Mouse (Mus musculus): Measurements from ENCODE around the gene Wdr74. TPM values are rescaled to one million over a fixed set of nuclear protein-coding genes. Genes with fewer than 3 reads are reported as not detected.

Wdr74 gene
- polyA plus RNA-seq, 1 experiment from 2014 or later = 48.7 TPM

GRCm38 (mm10) chr19:8703571-8703970, 32.1 kb upstream of the Wdr74 start:
- 76% methylated on average over 3 of the region's 4 CpGs for WGBS
- no peaks in the 10 kb centered on the region for H3K9me3 ChIP-seq (ENCODE audit: low read length)
- ATAC-seq (no peak), DNase-seq (ENCODE audit: low spot score) (no peak)
- no peaks in the 10 kb centered on the region for H3K4me1 ChIP-seq (ENCODE audit: insufficient read depth, low read depth, low read length)
- H3K36me3 ChIP-seq (ENCODE audit: insufficient read depth, low read length) = peaks cover 12% of the 10 kb centered on the region
- H3K27ac ChIP-seq (ENCODE audit: low read length) = no peak overlapping the region
- TF ChIP-seq CTCF (IDR thresholded peaks at IDR 0.05) = no peak
- TF ChIP-seq EP300 (IDR thresholded peaks at IDR 0.05) = no peak
- no peak overlapping the region for H3K9ac ChIP-seq (replicated peaks; ENCODE audit: low read depth)
- no peaks in the 10 kb centered on the region for H3K27me3 ChIP-seq (replicated peaks; ENCODE audit: insufficient read depth, low read length)
- no peak overlapping the region for H3K4me2 ChIP-seq (replicated peaks; ENCODE audit: low read depth, low read length)
- H3K4me3 ChIP-seq (ENCODE audit: low read depth, low read length) = no peak overlapping the region

DNA sequence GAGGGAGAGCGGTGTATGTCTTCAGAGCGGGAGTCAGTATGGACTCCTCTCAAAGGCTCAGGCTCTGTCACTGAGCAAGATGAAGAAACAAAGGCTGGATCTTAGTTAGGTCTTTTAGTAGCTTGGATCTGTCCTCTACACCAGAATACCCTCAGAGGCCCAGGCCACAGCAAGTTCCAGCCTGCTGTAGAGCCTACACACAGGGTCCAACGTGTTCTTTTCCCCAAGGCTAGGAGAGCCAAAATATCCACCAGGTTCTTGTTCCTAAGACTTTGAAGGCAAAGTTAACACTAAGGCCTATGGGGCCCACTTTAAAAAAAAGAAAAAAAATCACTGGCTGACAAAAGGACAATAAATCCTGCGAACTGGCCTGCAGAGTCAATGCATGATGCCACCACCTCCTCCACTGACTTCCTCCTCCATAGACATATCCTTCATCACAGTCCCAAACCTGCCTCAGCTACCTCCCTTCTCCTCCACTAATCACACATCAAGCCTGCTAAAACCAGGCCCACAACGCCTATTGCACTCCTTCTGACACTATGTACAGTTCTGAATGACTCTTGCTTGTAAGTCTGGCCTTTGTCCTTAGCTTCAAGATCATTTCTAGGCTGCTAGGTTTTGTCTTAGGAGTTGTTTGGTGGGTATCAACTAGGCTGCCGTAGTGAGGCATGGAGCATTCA, 30.5 kb upstream of the Wdr74 start:
- no peak overlapping the region for H3K27ac ChIP-seq (ENCODE audit: low read length)

GRCm38 (mm10) chr19:8706132-8706667, 29.4 kb upstream of the Wdr74 start:
- Histone ChIP-seq H3K4me3 (ENCODE audit: low read depth, low read length) (no peak overlapping the region), H3K36me3 (ENCODE audit: insufficient read depth, low read length) (peaks cover 27% of the 10 kb centered on the region), H3K9me3 (ENCODE audit: low read length) (no peaks in the 10 kb centered on the region), H3K27ac (ENCODE audit: low read length) (no peak overlapping the region), H3K9ac (replicated peaks; ENCODE audit: low read depth) (no peak overlapping the region), H3K27me3 (replicated peaks; ENCODE audit: insufficient read depth, low read length) (no peaks in the 10 kb centered on the region), H3K4me1 (ENCODE audit: insufficient read depth, low read depth, low read length) (peaks cover 14% of the 10 kb centered on the region; the same call in 1 of the 2 replicates), H3K4me2 (replicated peaks; ENCODE audit: low read depth, low read length) (no peak overlapping the region)
- DNase-seq (ENCODE audit: low spot score) (no peak), ATAC-seq (no peak)
- WGBS = 67% methylated on average over 7 of the region's 7 CpGs
- TF ChIP-seq CTCF (IDR thresholded peaks at IDR 0.05) (no peak), EP300 (IDR thresholded peaks at IDR 0.05) (no peak)

More for the DNA sequence above, 30.5 kb upstream of the Wdr74 start:
- H3K9me3 ChIP-seq (ENCODE audit: low read length) = no peaks in the 10 kb centered on the region
- 68% methylated on average over 6 of the region's 6 CpGs for WGBS
- H3K9ac ChIP-seq (replicated peaks; ENCODE audit: low read depth) = no peak overlapping the region
- no peaks in the 10 kb centered on the region for H3K27me3 ChIP-seq (replicated peaks; ENCODE audit: insufficient read depth, low read length)
- ATAC-seq (no peak), DNase-seq (ENCODE audit: low spot score) (no peak)
- H3K4me3 ChIP-seq (ENCODE audit: low read depth, low read length) = no peak overlapping the region
- peaks cover 26% of the 10 kb centered on the region for H3K36me3 ChIP-seq (ENCODE audit: insufficient read depth, low read length)
- H3K4me2 ChIP-seq (replicated peaks; ENCODE audit: low read depth, low read length) = no peak overlapping the region
- 0 out of 2 replicates have a peak, but pooled peaks cover 6% of the 10 kb centered on the region for H3K4me1 ChIP-seq (ENCODE audit: insufficient read depth, low read depth, low read length)
- no peak for TF ChIP-seq CTCF (IDR thresholded peaks at IDR 0.05)
- TF ChIP-seq EP300 (IDR thresholded peaks at IDR 0.05) = no peak

DNA sequence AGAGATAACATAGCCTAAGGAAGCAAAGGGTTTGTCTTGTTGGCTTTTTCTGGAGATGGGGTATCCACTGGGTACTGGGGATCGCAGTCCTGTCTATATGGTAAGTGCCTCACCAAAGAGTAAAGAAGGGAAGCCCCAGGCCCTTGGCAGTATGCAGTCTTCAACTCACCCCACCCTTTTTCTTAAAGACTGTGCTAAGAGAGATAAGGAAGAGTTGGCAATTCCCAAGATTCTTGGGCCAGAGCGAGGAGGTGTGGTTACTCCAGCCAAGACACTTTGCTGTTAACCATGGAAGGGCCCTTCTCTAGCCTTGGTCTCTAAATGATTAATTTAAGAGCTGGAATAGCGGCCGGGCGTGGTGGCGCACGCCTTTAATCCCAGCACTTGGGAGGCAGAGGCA, 28.7 kb upstream of the Wdr74 start:
- H3K4me3 ChIP-seq (ENCODE audit: low read depth, low read length) = no peak overlapping the region
- no peak overlapping the region for H3K4me2 ChIP-seq (replicated peaks; ENCODE audit: low read depth, low read length)
- no peak for TF ChIP-seq EP300 (IDR thresholded peaks at IDR 0.05)
- no peak for TF ChIP-seq CTCF (IDR thresholded peaks at IDR 0.05)
- ATAC-seq = no peak
- H3K36me3 ChIP-seq (ENCODE audit: insufficient read depth, low read length) = peaks cover 32% of the 10 kb centered on the region
- H3K9me3 ChIP-seq (ENCODE audit: low read length) = no peaks in the 10 kb centered on the region
- no peak overlapping the region for H3K27ac ChIP-seq (ENCODE audit: low read length)
- WGBS = 90% methylated on average over 7 of the region's 7 CpGs
- no peak overlapping the region for H3K9ac ChIP-seq (replicated peaks; ENCODE audit: low read depth)
- H3K27me3 ChIP-seq (replicated peaks; ENCODE audit: insufficient read depth, low read length) = no peaks in the 10 kb centered on the region
- H3K4me1 ChIP-seq (ENCODE audit: insufficient read depth, low read depth, low read length) = peaks cover 19% of the 10 kb centered on the region; the same call in 1 of the 2 replicates
- no peak for DNase-seq (ENCODE audit: low spot score)

DNA sequence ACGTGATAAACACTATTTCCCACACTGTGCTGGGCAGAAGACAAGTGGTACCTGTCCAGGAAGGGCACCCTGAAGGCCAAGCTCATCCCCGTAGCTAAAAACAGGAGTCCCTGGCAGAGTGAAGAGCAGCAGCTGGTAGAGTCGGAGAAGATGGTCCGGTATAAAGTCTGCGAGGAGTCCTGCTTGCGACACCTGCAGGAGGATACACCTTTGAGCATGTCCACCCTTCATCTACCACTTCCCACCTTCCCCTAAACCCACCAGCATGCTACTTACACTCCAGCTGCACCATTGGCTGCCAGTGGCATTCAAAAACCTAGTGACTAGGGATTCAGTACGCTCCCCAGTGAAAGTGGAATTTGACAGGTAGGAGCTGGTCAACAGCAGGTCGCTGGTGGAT, 26.7 kb upstream of the Wdr74 start:
- Histone ChIP-seq H3K4me2 (replicated peaks; ENCODE audit: low read depth, low read length) (no peak overlapping the region), H3K4me1 (ENCODE audit: insufficient read depth, low read depth, low read length) (peaks cover 21% of the 10 kb centered on the region; the same call in 1 of the 2 replicates), H3K4me3 (ENCODE audit: low read depth, low read length) (no peak overlapping the region), H3K27me3 (replicated peaks; ENCODE audit: insufficient read depth, low read length) (no peaks in the 10 kb centered on the region), H3K27ac (ENCODE audit: low read length) (no peak overlapping the region), H3K36me3 (ENCODE audit: insufficient read depth, low read length) (peaks cover 32% of the 10 kb centered on the region), H3K9ac (replicated peaks; ENCODE audit: low read depth) (no peak overlapping the region), H3K9me3 (ENCODE audit: low read length) (no peaks in the 10 kb centered on the region)
- DNase-seq (ENCODE audit: low spot score) = no peak
- TF ChIP-seq CTCF (IDR thresholded peaks at IDR 0.05) = no peak
- no peak for TF ChIP-seq EP300 (IDR thresholded peaks at IDR 0.05)
- no peak for ATAC-seq
- WGBS = 85% methylated on average over 8 of the region's 8 CpGs

GRCm38 (mm10) chr19:8710057-8710456, 25.6 kb upstream of the Wdr74 start:
- Histone ChIP-seq H3K36me3 (ENCODE audit: insufficient read depth, low read length) (peaks cover 32% of the 10 kb centered on the region), H3K9ac (replicated peaks; ENCODE audit: low read depth) (no peak overlapping the region; the same call in 1 of the 2 replicates), H3K4me2 (replicated peaks; ENCODE audit: low read depth, low read length) (no peak overlapping the region; the same call in 1 of the 2 replicates), H3K9me3 (ENCODE audit: low read length) (no peaks in the 10 kb centered on the region), H3K27me3 (replicated peaks; ENCODE audit: insufficient read depth, low read length) (no peaks in the 10 kb centered on the region), H3K4me1 (ENCODE audit: insufficient read depth, low read depth, low read length) (peaks cover 21% of the 10 kb centered on the region; the same call in 1 of the 2 replicates), H3K4me3 (ENCODE audit: low read depth, low read length) (no peak overlapping the region), H3K27ac (ENCODE audit: low read length) (peak overlapping the region; percentile 48)
- no peak for TF ChIP-seq CTCF (IDR thresholded peaks at IDR 0.05)
- TF ChIP-seq EP300 (IDR thresholded peaks at IDR 0.05) = no peak
- ATAC-seq = no peak
- WGBS = 69% methylated on average over 2 of the region's 2 CpGs
- DNase-seq (ENCODE audit: low spot score) = peak; percentile 78

Data from lung, postnatal 0 days (tissue).